Comparison of ENCODE assay signal across 21 mouse cellular contexts in genomic region chr14:47084686-47085085, GRCm38 (mm10).
DNase-seq lines count a peak whose midpoint lies in the region; ATAC-seq and TF ChIP-seq lines count a peak whose summit lies in the region.
"Had no signal": no experiment of that assay in that cellular context is flagged by ENCODE, and none has a peak within 500 bp of the region (broad histone marks: within the 10 kb centered on the region; RNA-seq: fewer than 3 reads in every experiment).

No protein-coding gene starts in this region.

- no peak for TF ChIP-seq EP300 in CH12.LX (IDR thresholded peaks at IDR 0.05; ENCODE audit: low read length)
- TF ChIP-seq EP300 in heart, postnatal 0 days (IDR thresholded peaks at IDR 0.05; ENCODE audit: low read depth): no peak

- H3K27ac ChIP-seq in heart, embryonic 12.5 days (ENCODE audit: poor library complexity, severe bottlenecking): peak overlapping the region; percentile 92
- no peak overlapping the region for H3K27ac ChIP-seq in CH12.LX (ENCODE audit: insufficient read depth, low read depth)
- H3K27ac ChIP-seq in heart, postnatal 0 days (ENCODE audit: low read depth): peak overlapping the region; percentile 9; the same call in 1 of the 2 replicates
- H3K27ac ChIP-seq: embryonic facial prominence, embryonic 13.5 days; forebrain, embryonic 12.5 days; hindbrain, embryonic 12.5 days had no signal

- DNase-seq in heart, adult 11 months: peak; percentile 88
- DNase-seq in heart, adult 18-20 months: no peak
- DNase-seq in heart, adult 8-10 months (ENCODE audit: low spot score): no peak
- peak; percentile 58 for DNase-seq in CH12.LX (ENCODE audit: extremely low read depth)
- DNase-seq in heart, postnatal 0 days (ENCODE audit: low spot score): no peak
- DNase-seq in lung, postnatal 36 days: no peak
- DNase-seq: adrenal gland, adult 2 months; adrenal gland, postnatal 25 days; cerebellum, adult 18-20 months; cerebellum, adult 9-11 months; cerebellum, postnatal 36 days; gastrocnemius, postnatal 14 days; kidney, adult 8-10 months had no signal

- no peak overlapping the region for H3K4me2 ChIP-seq in heart, embryonic 12.5 days
- H3K4me2 ChIP-seq in CH12.LX (ENCODE audit: insufficient read depth, low read depth, poor library complexity, severe bottlenecking): no peak overlapping the region
- H3K4me2 ChIP-seq in heart, postnatal 0 days (ENCODE audit: low read depth, low read length): no peak overlapping the region
- H3K4me2 ChIP-seq: embryonic facial prominence, embryonic 13.5 days; forebrain, embryonic 12.5 days; hindbrain, embryonic 12.5 days had no signal

- no peak overlapping the region for H3K4me3 ChIP-seq in heart, embryonic 12.5 days
- H3K4me3 ChIP-seq in CH12.LX (replicated peaks in 1 of 3; ENCODE audit: low read depth in 2 of 3, low read length in 2 of 3, poor library complexity in 1 of 3): no peak overlapping the region
- H3K4me3 ChIP-seq in heart, postnatal 0 days (ENCODE audit: low read depth, low read length): no peak overlapping the region
- H3K4me3 ChIP-seq: embryonic facial prominence, embryonic 13.5 days; forebrain, embryonic 12.5 days; hindbrain, embryonic 12.5 days had no signal

- peaks cover 25% of the 10 kb centered on the region for H3K36me3 ChIP-seq in heart, embryonic 12.5 days
- H3K36me3 ChIP-seq in CH12.LX (replicated peaks in 1 of 2; ENCODE audit: control insufficient read depth in 1 of 2, insufficient read depth in 1 of 2, low read length in 1 of 2): no peaks in the 10 kb centered on the region
- peaks cover 26% of the 10 kb centered on the region for H3K36me3 ChIP-seq in heart, postnatal 0 days (replicated peaks; ENCODE audit: control insufficient read depth, insufficient read depth, low read length)
- H3K36me3 ChIP-seq: forebrain, embryonic 12.5 days; hindbrain, embryonic 12.5 days had no signal

- in situ Hi-C loops in CH12.LX (cut with MboI; ENCODE audit: low pct_ligation_motif_present, low pct_unique_long_range_greater_than_20kb, low sequenced_read_pairs): loop anchor here (5.0 kb wide), 1 partner anchor 202 kb away; the partner anchor contains the start of gene Samd4

- TF ChIP-seq RAD21 in CH12.LX (IDR thresholded peaks at IDR 0.05; ENCODE audit: low read depth, low read length): no peak

- no peak for TF ChIP-seq POLR2A in CH12.LX (IDR thresholded peaks at IDR 0.05; ENCODE audit: low read depth, low read length)

- WGBS in heart, embryonic 12.5 days: 73% methylated on average over 2 of the region's 2 CpGs
- 63% methylated on average over 2 of the region's 2 CpGs for WGBS in heart, postnatal 0 days

- H3K27me3 ChIP-seq in heart, embryonic 12.5 days (replicated peaks): no peaks in the 10 kb centered on the region
- no peaks in the 10 kb centered on the region for H3K27me3 ChIP-seq in CH12.LX (replicated peaks)
- no peaks in the 10 kb centered on the region for H3K27me3 ChIP-seq in heart, postnatal 0 days (ENCODE audit: control insufficient read depth, insufficient read depth, low read length)
- H3K27me3 ChIP-seq: embryonic facial prominence, embryonic 13.5 days; forebrain, embryonic 12.5 days; hindbrain, embryonic 12.5 days had no signal

- H3K9ac ChIP-seq in heart, embryonic 12.5 days: no peak overlapping the region
- H3K9ac ChIP-seq in CH12.LX (ENCODE audit: insufficient read depth, low read depth): no peak overlapping the region
- H3K9ac ChIP-seq in heart, postnatal 0 days (replicated peaks; ENCODE audit: low read depth, low read length): no peak overlapping the region
- H3K9ac ChIP-seq: embryonic facial prominence, embryonic 13.5 days; forebrain, embryonic 12.5 days; hindbrain, embryonic 12.5 days had no signal

- TF ChIP-seq CTCF in CH12.LX (conservative IDR thresholded peaks at IDR 0.05 in 1 of 2, IDR thresholded peaks at IDR 0.05 in 1 of 2; ENCODE audit: low read depth in 2 of 2, low read length in 2 of 2): no peak
- TF ChIP-seq CTCF in heart, postnatal 0 days (IDR thresholded peaks at IDR 0.05; ENCODE audit: low read depth): no peak

- H3K79me2 ChIP-seq in CH12.LX (replicated peaks; ENCODE audit: control insufficient read depth, extremely low read depth, insufficient read depth, poor library complexity, severe bottlenecking): no peaks in the 10 kb centered on the region

- dilution Hi-C loops in CH12.LX (cut with MboI; ENCODE audit: extremely low pct_ligation_motif_present, extremely low pct_unique_long_range_greater_than_20kb, low sequenced_read_pairs): no loop called here

- H3K4me1 ChIP-seq in heart, embryonic 12.5 days (replicated peaks): peaks cover 58% of the 10 kb centered on the region
- H3K4me1 ChIP-seq in CH12.LX (ENCODE audit: control insufficient read depth in 1 of 2, insufficient read depth in 2 of 2): peaks cover 7 to 53% of the 10 kb centered on the region in 2 experiments
- peaks cover 35% of the 10 kb centered on the region for H3K4me1 ChIP-seq in heart, postnatal 0 days (ENCODE audit: control insufficient read depth, insufficient read depth)

- no peak for ATAC-seq in heart, embryonic 12.5 days (ENCODE audit: insufficient number of reproducible peaks, low FRiP score)
- no peak for ATAC-seq in heart, postnatal 0 days (ENCODE audit: insufficient read depth, low read depth)
- ATAC-seq: forebrain, embryonic 16.5 days; hindbrain, embryonic 16.5 days; inflammation-experienced regulatory T-cells, adult 6 months; intestine, postnatal 0 days had no signal

- no peaks in the 10 kb centered on the region for H3K9me3 ChIP-seq in heart, embryonic 12.5 days (replicated peaks)
- H3K9me3 ChIP-seq in CH12.LX (replicated peaks; ENCODE audit: low read length): no peaks in the 10 kb centered on the region
- H3K9me3 ChIP-seq in heart, postnatal 0 days (replicated peaks; ENCODE audit: control insufficient read depth, low read length): no peaks in the 10 kb centered on the region
- H3K9me3 ChIP-seq: embryonic facial prominence, embryonic 13.5 days; forebrain, embryonic 12.5 days; hindbrain, embryonic 12.5 days had no signal

TF ChIP-seq in CH12.LX, 34 proteins besides CTCF, POLR2A, EP300 and RAD21:
- no peak for TF ChIP-seq KAT2A (IDR thresholded peaks at IDR 0.05; ENCODE audit: insufficient replicate concordance, low read length)
- TF ChIP-seq NELFE (IDR thresholded peaks at IDR 0.05; ENCODE audit: low read depth, low read length): no peak
- TF ChIP-seq MYC (IDR thresholded peaks at IDR 0.05; ENCODE audit: low read depth, low read length): no peak
- no peak for TF ChIP-seq GABPA (IDR thresholded peaks at IDR 0.05; ENCODE audit: insufficient replicate concordance, low read depth, low read length)
- TF ChIP-seq E2F4 (IDR thresholded peaks at IDR 0.05; ENCODE audit: insufficient replicate concordance, low read depth, low read length): no peak
- no peak for TF ChIP-seq USF1 (IDR thresholded peaks at IDR 0.05; ENCODE audit: low read depth, low read length)
- no peak for TF ChIP-seq CHD1 (IDR thresholded peaks at IDR 0.05; ENCODE audit: low read depth, low read length)
- TF ChIP-seq ETS1 (conservative IDR thresholded peaks at IDR 0.05; ENCODE audit: low read depth, low read length): no peak
- no peak for TF ChIP-seq NRF1 (IDR thresholded peaks at IDR 0.05; ENCODE audit: low read depth, low read length)
- no peak for TF ChIP-seq MAFK (IDR thresholded peaks at IDR 0.05; ENCODE audit: insufficient replicate concordance, low read length)
- no peak for TF ChIP-seq ZC3H11A (IDR thresholded peaks at IDR 0.05; ENCODE audit: low read depth, low read length)
- TF ChIP-seq ZKSCAN1 (IDR thresholded peaks at IDR 0.05; ENCODE audit: borderline replicate concordance, low read depth, low read length): no peak
- TF ChIP-seq PAX5 (IDR thresholded peaks at IDR 0.05; ENCODE audit: low read length): no peak
- no peak for TF ChIP-seq MAZ (IDR thresholded peaks at IDR 0.05; ENCODE audit: low read depth, low read length)
- no peak for TF ChIP-seq TBP (conservative IDR thresholded peaks at IDR 0.05; ENCODE audit: low read depth, low read length)
- TF ChIP-seq MAX (IDR thresholded peaks at IDR 0.05; ENCODE audit: low read length): no peak
- no peak for TF ChIP-seq USF2 (conservative IDR thresholded peaks at IDR 0.05; ENCODE audit: low read depth, low read length)
- no peak for TF ChIP-seq IRF4 (IDR thresholded peaks at IDR 0.05; ENCODE audit: low read depth, low read length)

Comparison
In these comparisons a context has a peak if more than half of its experiments do, and no peak if none do; other contexts are left out.
1. DNase-seq: peak in heart, adult 11 months (single experiment) and CH12.LX (single experiment); none in heart, adult 18-20 months (0 of 2), heart, adult 8-10 months (single experiment), heart, postnatal 0 days (single experiment) and lung, postnatal 36 days (single experiment).